Mouse (Mus musculus): ENCODE results near the gene Vmn1r75. TPM values are rescaled to one million over a fixed set of nuclear protein-coding genes. Genes with fewer than 3 reads are reported as not detected.

Vmn1r75 gene
- not detected in 2 replicates for polyA plus RNA-seq (2015; fragmentation: Nextera tagmentation; extraction: Ambion mirVana)

GRCm38 (mm10) chr7:11874330-11874729, at the start of gene Vmn1r75:
Gene Vmn1r75 (plus strand): TSS chr7:11874630.
- no peak within 1 kb of the TSS for H3K27ac ChIP-seq
- no peaks in the 10 kb centered on the region for H3K36me3 ChIP-seq
- no peak within 1 kb of the TSS for H3K9ac ChIP-seq
- no peaks in the 10 kb centered on the region for H3K9me3 ChIP-seq
- no peak for ATAC-seq (ENCODE audit: insufficient read depth, low FRiP score, low read depth)
- no peaks in the 10 kb centered on the region for H3K27me3 ChIP-seq (replicated peaks)
- H3K4me1 ChIP-seq = no peaks in the 10 kb centered on the region
- H3K4me2 ChIP-seq = no peak within 1 kb of the TSS
- H3K4me3 ChIP-seq (replicated peaks) = no peak within 1 kb of the TSS

- H3K4me2 ChIP-seq = no peak within 1 kb of the TSS
- no peaks in the 10 kb centered on the region for H3K9me3 ChIP-seq
- H3K27me3 ChIP-seq (replicated peaks) = no peaks in the 10 kb centered on the region
- H3K27ac ChIP-seq = no peak within 1 kb of the TSS
- 75% methylated on average over 2 of the region's 2 CpGs for whole genome bisulfite sequencing
- H3K4me1 ChIP-seq = no peaks in the 10 kb centered on the region
- H3K4me3 ChIP-seq (replicated peaks) = no peak within 1 kb of the TSS
- no peak within 1 kb of the TSS for H3K9ac ChIP-seq
- no peak for ATAC-seq (ENCODE audit: insufficient read depth, low FRiP score, low read depth)
- no peaks in the 10 kb centered on the region for H3K36me3 ChIP-seq
Observed at GRCm38 (mm10) chr7:11833680-11834079, 40.8 kb upstream of the Vmn1r75 start, which contains the start of gene Vmn1r74. Gene Vmn1r74 (plus strand): TSS chr7:11833980.

Other genes starting within 250 kb of the Vmn1r75 start
- not detected in 2 replicates for gene Vmn1r72, start 194.5 kb upstream of the Vmn1r75 start, polyA plus RNA-seq (2015; fragmentation: Nextera tagmentation; extraction: Ambion mirVana)
- not detected in 2 replicates for gene Vmn1r73, start 144.4 kb upstream of the Vmn1r75 start, polyA plus RNA-seq (2015; fragmentation: Nextera tagmentation; extraction: Ambion mirVana)
- not detected in 2 replicates for gene Vmn1r74, start 40.6 kb upstream of the Vmn1r75 start, polyA plus RNA-seq (2015; fragmentation: Nextera tagmentation; extraction: Ambion mirVana)
- not detected in 2 replicates for gene Vmn1r76, start 63.6 kb downstream of the Vmn1r75 start, polyA plus RNA-seq (2015; fragmentation: Nextera tagmentation; extraction: Ambion mirVana)
- gene Vmn1r77, start 162.1 kb downstream of the Vmn1r75 start, polyA plus RNA-seq (2015; fragmentation: Nextera tagmentation; extraction: Ambion mirVana) = not detected in 2 replicates

Measured in stomach, embryonic 15.5 days (tissue).